Mouse (Mus musculus): Measurements from ENCODE around the gene Batf3.

- TF ChIP-seq EP300 (IDR thresholded peaks at IDR 0.05) (no peak), CTCF (IDR thresholded peaks at IDR 0.05) (no peak)
Observed at GRCm38 (mm10) chr1:191131692-191132091, 34.0 kb downstream of the Batf3 start.
